ENCODE assay signal across 17 mouse cellular contexts in genomic region chr11:42822835-42823234, GRCm38 (mm10).
DNase-seq lines count a peak whose midpoint lies in the region; ATAC-seq lines count a peak whose summit lies in the region.
"Had no signal": no experiment of that assay in that cellular context is flagged by ENCODE, and none has a peak within 500 bp of the region (broad histone marks: within the 10 kb centered on the region; RNA-seq: fewer than 3 reads in every experiment).

No protein-coding gene starts in this region.

- peak; percentile 81 for ATAC-seq in frontal cortex, adult (ENCODE audit: low TSS enrichment)
- ATAC-seq: CD4-positive, CD25-positive, alpha-beta regulatory T cell, adult 4 months; forebrain, embryonic 15.5 days had no signal

- no peak for DNase-seq in frontal cortex, postnatal 10 days (ENCODE audit: low spot score in 2 of 2)
- DNase-seq in layer of hippocampus, adult 9-11 months, result peak; percentile 11
- no peak for DNase-seq in layer of hippocampus, postnatal 36 days
- DNase-seq in right cerebral cortex, adult 18-20 months, result peak; percentile 29
- no peak for DNase-seq in right cerebral cortex, postnatal 36 days (ENCODE audit: low spot score in 2 of 2)
- DNase-seq in telencephalon, adult 2 months (ENCODE audit: low read depth, low spot score), result peak; percentile 23
- DNase-seq: adrenal gland, postnatal 10 days; B cell, adult 2 months; cerebellum, adult 11-12 months; cerebellum, adult 9-10 months; cerebellum, postnatal 25 days; gastrocnemius, postnatal 36 days; heart, adult 11 months; heart, postnatal 36 days had no signal

Comparison
In these comparisons a context has a peak if more than half of its experiments do, and no peak if none do; other contexts are left out.
1. DNase-seq: peak in layer of hippocampus, adult 9-11 months (single experiment), right cerebral cortex, adult 18-20 months (single experiment) and telencephalon, adult 2 months (single experiment); none in frontal cortex, postnatal 10 days (0 of 2), layer of hippocampus, postnatal 36 days (0 of 2) and right cerebral cortex, postnatal 36 days (0 of 2).